8 mouse cellular contexts compared by ENCODE assay signal in genomic region chr4:148900295-148901211, GRCm38 (mm10).
A peak's percentile ranks its signal among the peaks of the same experiment; 100 is the strongest.
DNase-seq lines count a peak whose midpoint lies in the region; ATAC-seq lines count a peak whose summit lies in the region.

No protein-coding gene starts in this region.

- peak overlapping the region; percentile 91 for H3K27ac ChIP-seq in heart, embryonic 10.5 days
- peak overlapping the region; percentile 64 for H3K27ac ChIP-seq in neural tube, embryonic 14.5 days (ENCODE audit: low read depth, low read length)

- H3K27me3 ChIP-seq in heart, embryonic 10.5 days (ENCODE audit: insufficient read depth, poor library complexity, severe bottlenecking), result peaks cover 63% of the 10 kb centered on the region
- peaks cover 30% of the 10 kb centered on the region for H3K27me3 ChIP-seq in neural tube, embryonic 14.5 days (ENCODE audit: control insufficient read depth, insufficient read depth, low read length)

- H3K4me1 ChIP-seq in heart, embryonic 10.5 days, result peaks cover 67% of the 10 kb centered on the region
- peaks cover 3% of the 10 kb centered on the region; the same call in 1 of the 2 replicates for H3K4me1 ChIP-seq in neural tube, embryonic 14.5 days (ENCODE audit: control insufficient read depth, insufficient read depth, low read length)

- peaks cover 5% of the 10 kb centered on the region; the same call in 1 of the 2 replicates for H3K36me3 ChIP-seq in heart, embryonic 10.5 days
- H3K36me3 ChIP-seq in neural tube, embryonic 14.5 days (ENCODE audit: control insufficient read depth, insufficient read depth, low read length), result no peaks in the 10 kb centered on the region

- peak overlapping the region; percentile 53 for H3K9ac ChIP-seq in neural tube, embryonic 14.5 days (replicated peaks; ENCODE audit: low read depth, low read length)

- peak; percentile 31 for DNase-seq in layer of hippocampus, adult 9-11 months
- DNase-seq in layer of hippocampus, postnatal 25 days (ENCODE audit: extremely low spot score in 1 of 2, low spot score in 1 of 2), result no peak
- DNase-seq in embryo, embryonic 11.5 days (ENCODE audit: low read depth, low spot score), result peak; percentile 65
- peak; percentile 93 for DNase-seq in heart, embryonic 10.5 days (ENCODE audit: low spot score)
- DNase-seq in kidney, adult 9 months, result peak; percentile 82
- DNase-seq in lung, adult 18-20 months, result peak; percentile 89 to 92
- peak; percentile 83 for DNase-seq in testis, postnatal 10 days (ENCODE audit: low spot score)

- under 1% methylated on average over 113 of the region's 123 CpGs for WGBS in heart, embryonic 10.5 days
- WGBS in neural tube, embryonic 14.5 days, result under 1% methylated on average over 88 of the region's 123 CpGs

- peak; percentile 79 for ATAC-seq in neural tube, embryonic 14.5 days (ENCODE audit: low read depth)

- no peaks in the 10 kb centered on the region for H3K9me3 ChIP-seq in heart, embryonic 10.5 days
- no peaks in the 10 kb centered on the region for H3K9me3 ChIP-seq in neural tube, embryonic 14.5 days (ENCODE audit: control insufficient read depth, low read length)

- peak overlapping the region; percentile 98 for H3K4me2 ChIP-seq in neural tube, embryonic 14.5 days (ENCODE audit: low read depth, low read length)

- H3K4me3 ChIP-seq in heart, embryonic 10.5 days, result peak overlapping the region; percentile 84
- peak overlapping the region; percentile 64 for H3K4me3 ChIP-seq in neural tube, embryonic 14.5 days (ENCODE audit: low read depth, low read length)

Comparison
In these comparisons a context has a peak if more than half of its experiments do, and no peak if none do; other contexts are left out.
1. DNase-seq: peak in layer of hippocampus, adult 9-11 months (single experiment), embryo, embryonic 11.5 days (single experiment), heart, embryonic 10.5 days (single experiment), kidney, adult 9 months (single experiment), lung, adult 18-20 months (2 of 2) and testis, postnatal 10 days (single experiment); none in layer of hippocampus, postnatal 25 days (0 of 2).